Mouse (Mus musculus) megakaryocyte, embryonic 14.5 days (primary cell): ENCODE measurements around the gene Fbln5.

Experiments
- FLI1 ChIP-seq: IDR thresholded peaks from 2 replicates; pipeline ENCODE4 v1.6.1; 2012; ENCODE audit warnings: low read length, inconsistent platforms, mixed read lengths
- GATA1 ChIP-seq: IDR thresholded peaks from 3 replicates; pipeline ENCODE4 v1.6.1; 2012; ENCODE audit warnings: mixed read lengths, low read length, inconsistent platforms, borderline replicate concordance

DNA sequence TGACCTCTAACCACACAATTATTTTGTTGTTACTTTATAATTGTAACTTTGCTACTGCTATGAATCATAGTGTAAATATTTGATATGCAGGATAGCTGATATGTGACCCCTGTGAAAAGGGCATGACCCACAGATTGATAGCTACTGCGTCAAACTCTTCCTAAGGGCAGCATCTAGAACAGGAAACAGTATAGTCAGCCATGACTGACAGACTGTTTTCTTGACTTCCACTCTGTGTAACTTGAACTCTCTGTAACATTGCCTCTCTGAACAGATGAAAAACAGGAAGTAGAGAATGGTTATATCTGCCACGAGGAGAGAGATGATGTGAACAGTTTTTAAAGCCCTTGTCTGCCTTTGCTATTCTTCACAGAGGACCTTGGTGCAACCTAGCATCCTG lies 78.8 kb downstream of the Fbln5 start:
- TF ChIP-seq GATA1 (no peak), FLI1 (no peak)
